ENCODE assay signal across 9 mouse cellular contexts in the genomic region with DNA sequence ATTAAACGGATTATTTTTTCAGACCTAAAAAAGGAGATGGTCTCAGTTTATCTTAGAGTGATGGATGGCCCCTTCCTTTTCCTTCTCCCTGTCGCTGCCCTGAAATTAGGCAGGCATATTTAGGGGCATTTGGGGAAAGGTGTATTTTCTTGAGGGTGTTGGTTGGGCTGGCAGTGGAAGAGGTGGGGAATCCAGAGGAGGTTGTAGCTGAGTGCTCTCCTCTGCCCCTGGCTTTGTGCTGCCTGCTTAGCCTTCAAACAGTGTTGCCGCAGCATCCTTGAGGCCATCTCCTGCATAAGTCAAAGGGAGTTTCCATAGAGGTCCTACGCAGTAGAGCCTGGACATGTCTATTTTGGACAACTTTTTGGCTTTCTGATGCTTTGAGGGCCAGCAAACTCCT. TPM values are rescaled to one million over a fixed set of nuclear protein-coding genes. Genes with fewer than 3 reads are reported as not detected.
DNase-seq lines count a peak whose midpoint lies in the region; ATAC-seq and TF ChIP-seq lines count a peak whose summit lies in the region.
"Had no signal": no experiment of that assay in that cellular context is flagged by ENCODE, and none has a peak within 500 bp of the region (broad histone marks: within the 10 kb centered on the region; RNA-seq: fewer than 3 reads in every experiment).

No protein-coding gene starts in this region.

- no peak for ATAC-seq in forebrain, embryonic 15.5 days (replicated peaks)
- no peak for ATAC-seq in forebrain, embryonic 12.5 days (ENCODE audit: low FRiP score)
- no peak for ATAC-seq in kidney, embryonic 14.5 days (ENCODE audit: low FRiP score, low TSS enrichment)
- no peak for ATAC-seq in limb, embryonic 14.5 days (ENCODE audit: low FRiP score, low read depth)
- ATAC-seq in granulocyte monocyte progenitor cell, adult 5-6 weeks (replicated peaks; ENCODE audit: poor library complexity, severe bottlenecking), result no peak

- no peak overlapping the region for H3K4me3 ChIP-seq in forebrain, embryonic 15.5 days
- H3K4me3 ChIP-seq in forebrain, embryonic 12.5 days (replicated peaks), result no peak overlapping the region
- no peak overlapping the region for H3K4me3 ChIP-seq in kidney, embryonic 14.5 days (ENCODE audit: low read length)
- no peak overlapping the region for H3K4me3 ChIP-seq in embryonic facial prominence, embryonic 10.5 days
- H3K4me3 ChIP-seq in limb, embryonic 14.5 days (replicated peaks; ENCODE audit: low read length), result no peak overlapping the region
- H3K4me3 ChIP-seq: midbrain, embryonic 10.5 days had no signal

- H3K27ac ChIP-seq in forebrain, embryonic 15.5 days (replicated peaks), result 0 out of 2 replicates have a peak overlapping the region, but pooled peaks have one; percentile 27
- H3K27ac ChIP-seq in forebrain, embryonic 12.5 days, result no peak overlapping the region
- peak overlapping the region; percentile 0; the same call in 1 of the 2 replicates for H3K27ac ChIP-seq in kidney, embryonic 14.5 days (ENCODE audit: low read depth, low read length)
- H3K27ac ChIP-seq in embryonic facial prominence, embryonic 10.5 days (replicated peaks), result peak overlapping the region; percentile 69; the same call in 1 of the 2 replicates
- H3K27ac ChIP-seq in limb, embryonic 14.5 days (replicated peaks; ENCODE audit: low read depth, low read length), result 0 out of 2 replicates have a peak overlapping the region, but pooled peaks have one; percentile 34
- H3K27ac ChIP-seq: midbrain, embryonic 10.5 days had no signal

- no peak for DNase-seq in kidney, adult 8-10 months
- DNase-seq in embryonic facial prominence, embryonic 10.5 days (ENCODE audit: low spot score), result no peak
- DNase-seq in limb, embryonic 14.5 days (ENCODE audit: low spot score), result no peak
- no peak for DNase-seq in thymus, postnatal 36 days

- H3K36me3 ChIP-seq in forebrain, embryonic 15.5 days, result 0 out of 2 replicates have a peak, but pooled peaks cover 7% of the 10 kb centered on the region
- H3K36me3 ChIP-seq in forebrain, embryonic 12.5 days (replicated peaks), result peaks cover 9% of the 10 kb centered on the region
- peaks cover 40% of the 10 kb centered on the region; the same call in 1 of the 2 replicates for H3K36me3 ChIP-seq in kidney, embryonic 14.5 days (ENCODE audit: control insufficient read depth, insufficient read depth, low read length)
- peaks cover 62% of the 10 kb centered on the region for H3K36me3 ChIP-seq in embryonic facial prominence, embryonic 10.5 days (replicated peaks)
- peaks cover 60% of the 10 kb centered on the region for H3K36me3 ChIP-seq in limb, embryonic 14.5 days (ENCODE audit: control insufficient read depth, insufficient read depth, low read length)

- H3K4me1 ChIP-seq in forebrain, embryonic 15.5 days, result peaks cover 16% of the 10 kb centered on the region
- H3K4me1 ChIP-seq in forebrain, embryonic 12.5 days, result peaks cover 22% of the 10 kb centered on the region
- H3K4me1 ChIP-seq in kidney, embryonic 14.5 days (ENCODE audit: control insufficient read depth, insufficient read depth, low read length), result peaks cover 15% of the 10 kb centered on the region
- H3K4me1 ChIP-seq in embryonic facial prominence, embryonic 10.5 days, result peaks cover 47% of the 10 kb centered on the region
- peaks cover 24% of the 10 kb centered on the region for H3K4me1 ChIP-seq in limb, embryonic 14.5 days (ENCODE audit: control insufficient read depth, insufficient read depth, low read length)

- H3K9ac ChIP-seq in forebrain, embryonic 15.5 days (replicated peaks), result no peak overlapping the region
- H3K9ac ChIP-seq in forebrain, embryonic 12.5 days, result no peak overlapping the region
- no peak overlapping the region for H3K9ac ChIP-seq in kidney, embryonic 14.5 days (ENCODE audit: low read depth, low read length)
- H3K9ac ChIP-seq in limb, embryonic 14.5 days (ENCODE audit: low read depth, low read length, severe bottlenecking), result no peak overlapping the region

- no peak overlapping the region for H3K4me2 ChIP-seq in forebrain, embryonic 15.5 days (replicated peaks)
- H3K4me2 ChIP-seq in forebrain, embryonic 12.5 days, result no peak overlapping the region
- no peak overlapping the region for H3K4me2 ChIP-seq in kidney, embryonic 14.5 days (replicated peaks; ENCODE audit: low read depth, low read length)
- H3K4me2 ChIP-seq in limb, embryonic 14.5 days (replicated peaks; ENCODE audit: low read depth, low read length, severe bottlenecking), result no peak overlapping the region

- 94% methylated on average over 4 of the region's 4 CpGs for WGBS in forebrain, embryonic 15.5 days
- WGBS in forebrain, embryonic 12.5 days, result 83% methylated on average over 4 of the region's 4 CpGs
- 81% methylated on average over 4 of the region's 4 CpGs for WGBS in kidney, embryonic 14.5 days
- WGBS in embryonic facial prominence, embryonic 10.5 days, result 81% methylated on average over 4 of the region's 4 CpGs
- WGBS in limb, embryonic 14.5 days, result 86% methylated on average over 4 of the region's 4 CpGs

- no peaks in the 10 kb centered on the region for H3K27me3 ChIP-seq in forebrain, embryonic 15.5 days
- peaks cover 14% of the 10 kb centered on the region for H3K27me3 ChIP-seq in forebrain, embryonic 12.5 days
- H3K27me3 ChIP-seq in kidney, embryonic 14.5 days (ENCODE audit: control insufficient read depth, insufficient read depth, low read length), result no peaks in the 10 kb centered on the region
- H3K27me3 ChIP-seq in embryonic facial prominence, embryonic 10.5 days (replicated peaks; ENCODE audit: low read depth, poor library complexity, severe bottlenecking), result peaks cover 12% of the 10 kb centered on the region
- no peaks in the 10 kb centered on the region for H3K27me3 ChIP-seq in limb, embryonic 14.5 days (ENCODE audit: control insufficient read depth, insufficient read depth, low read length)

- no peaks in the 10 kb centered on the region for H3K9me3 ChIP-seq in forebrain, embryonic 15.5 days
- no peaks in the 10 kb centered on the region for H3K9me3 ChIP-seq in forebrain, embryonic 12.5 days
- H3K9me3 ChIP-seq in kidney, embryonic 14.5 days (ENCODE audit: control insufficient read depth, low read length), result no peaks in the 10 kb centered on the region
- no peaks in the 10 kb centered on the region for H3K9me3 ChIP-seq in embryonic facial prominence, embryonic 10.5 days
- H3K9me3 ChIP-seq in limb, embryonic 14.5 days (ENCODE audit: control insufficient read depth, low read length), result no peaks in the 10 kb centered on the region
- H3K9me3 ChIP-seq: midbrain, embryonic 10.5 days had no signal

- TF ChIP-seq POLR2A in limb, embryonic 14.5 days (IDR thresholded peaks at IDR 0.05; ENCODE audit: borderline replicate concordance, extremely low read depth, insufficient read depth, insufficient read length), result no peak

RNA-seq across cellular contexts. Expression of a gene that starts 9.9 kb away (rescaled TPM):
- 11.7 and 12.6 TPM in 2 replicates for polyA plus RNA-seq in forebrain, embryonic 15.5 days (2015; fragmentation: Nextera tagmentation; extraction: Ambion mirVana)
- polyA plus RNA-seq in forebrain, embryonic 12.5 days (2016; fragmentation: Nextera tagmentation; extraction: Ambion mirVana), result 11.3 and 13.3 TPM in 2 replicates
- polyA plus RNA-seq in kidney, embryonic 14.5 days (2014; fragmentation: Nextera tagmentation; extraction: Ambion mirVana), result 14.5 and 15.7 TPM in 2 replicates
- polyA plus RNA-seq in embryonic facial prominence, embryonic 10.5 days (2016; fragmentation: Nextera tagmentation; extraction: Ambion mirVana), result 11.2 and 11.9 TPM in 2 replicates
- 17.9 and 23.2 TPM in 2 replicates for polyA plus RNA-seq in limb, embryonic 14.5 days (2012; rRNA removed)
- polyA plus RNA-seq in limb, embryonic 14.5 days (2014; fragmentation: Nextera tagmentation; extraction: Ambion mirVana), result 11.8 and 12.5 TPM in 2 replicates
- total RNA-seq in granulocyte monocyte progenitor cell, adult 5-6 weeks (2014; fragmentation: Nextera tagmentation), result 2.0 and 9.5 TPM in 2 replicates
- total RNA-seq in granulocyte monocyte progenitor cell, adult 5-6 weeks (2017), result 2.4 TPM in 1 of 2 replicates, not detected in the other

RNA-seq across cellular contexts. Expression of a gene that starts 11.0 kb away (rescaled TPM):
- 230 and 251 TPM in 2 replicates for polyA plus RNA-seq in forebrain, embryonic 15.5 days (2015; fragmentation: Nextera tagmentation; extraction: Ambion mirVana)
- polyA plus RNA-seq in forebrain, embryonic 12.5 days (2016; fragmentation: Nextera tagmentation; extraction: Ambion mirVana), result 183 and 188 TPM in 2 replicates
- 219 and 258 TPM in 2 replicates for polyA plus RNA-seq in kidney, embryonic 14.5 days (2014; fragmentation: Nextera tagmentation; extraction: Ambion mirVana)
- 185 and 186 TPM in 2 replicates for polyA plus RNA-seq in embryonic facial prominence, embryonic 10.5 days (2016; fragmentation: Nextera tagmentation; extraction: Ambion mirVana)
- polyA plus RNA-seq in limb, embryonic 14.5 days (2012; rRNA removed), result 211 and 285 TPM in 2 replicates
- 242 and 262 TPM in 2 replicates for polyA plus RNA-seq in limb, embryonic 14.5 days (2014; fragmentation: Nextera tagmentation; extraction: Ambion mirVana)
- total RNA-seq in granulocyte monocyte progenitor cell, adult 5-6 weeks (2014; fragmentation: Nextera tagmentation), result 124 and 140 TPM in 2 replicates
- 71.3 and 86.4 TPM in 2 replicates for total RNA-seq in granulocyte monocyte progenitor cell, adult 5-6 weeks (2017)

RNA-seq across cellular contexts. Expression of a gene that starts 12.0 kb away (rescaled TPM):
- 125 and 142 TPM in 2 replicates for polyA plus RNA-seq in forebrain, embryonic 15.5 days (2015; fragmentation: Nextera tagmentation; extraction: Ambion mirVana)
- polyA plus RNA-seq in forebrain, embryonic 12.5 days (2016; fragmentation: Nextera tagmentation; extraction: Ambion mirVana), result 129 and 160 TPM in 2 replicates
- 479 and 521 TPM in 2 replicates for polyA plus RNA-seq in kidney, embryonic 14.5 days (2014; fragmentation: Nextera tagmentation; extraction: Ambion mirVana)
- 274 and 319 TPM in 2 replicates for polyA plus RNA-seq in embryonic facial prominence, embryonic 10.5 days (2016; fragmentation: Nextera tagmentation; extraction: Ambion mirVana)
- polyA plus RNA-seq in limb, embryonic 14.5 days (2012; rRNA removed), result 346 and 448 TPM in 2 replicates
- 942 and 957 TPM in 2 replicates for polyA plus RNA-seq in limb, embryonic 14.5 days (2014; fragmentation: Nextera tagmentation; extraction: Ambion mirVana)
- total RNA-seq in granulocyte monocyte progenitor cell, adult 5-6 weeks (2014; fragmentation: Nextera tagmentation), result 139 and 203 TPM in 2 replicates
- total RNA-seq in granulocyte monocyte progenitor cell, adult 5-6 weeks (2017), result 123 and 185 TPM in 2 replicates

RNA-seq across cellular contexts. Expression of a gene that starts 20.8 kb away (rescaled TPM):
- 2.1 TPM in 2 replicates for polyA plus RNA-seq in forebrain, embryonic 15.5 days (2015; fragmentation: Nextera tagmentation; extraction: Ambion mirVana)
- 0.46 and 0.73 TPM in 2 replicates for polyA plus RNA-seq in forebrain, embryonic 12.5 days (2016; fragmentation: Nextera tagmentation; extraction: Ambion mirVana)
- 0.77 and 1.3 TPM in 2 replicates for polyA plus RNA-seq in kidney, embryonic 14.5 days (2014; fragmentation: Nextera tagmentation; extraction: Ambion mirVana)
- 1.8 and 2.7 TPM in 2 replicates for polyA plus RNA-seq in embryonic facial prominence, embryonic 10.5 days (2016; fragmentation: Nextera tagmentation; extraction: Ambion mirVana)
- 22.3 and 24.1 TPM in 2 replicates for polyA plus RNA-seq in limb, embryonic 14.5 days (2012; rRNA removed)
- polyA plus RNA-seq in limb, embryonic 14.5 days (2014; fragmentation: Nextera tagmentation; extraction: Ambion mirVana), result 7.0 and 11.5 TPM in 2 replicates
- not detected in 2 replicates for total RNA-seq in granulocyte monocyte progenitor cell, adult 5-6 weeks (2014; fragmentation: Nextera tagmentation)
- not detected in 2 replicates for total RNA-seq in granulocyte monocyte progenitor cell, adult 5-6 weeks (2017)

RNA-seq across cellular contexts. Expression of a gene that starts 21.3 kb away (rescaled TPM):
- 7.5 and 8.7 TPM in 2 replicates for polyA plus RNA-seq in forebrain, embryonic 15.5 days (2015; fragmentation: Nextera tagmentation; extraction: Ambion mirVana)
- polyA plus RNA-seq in forebrain, embryonic 12.5 days (2016; fragmentation: Nextera tagmentation; extraction: Ambion mirVana), result 9.3 and 9.6 TPM in 2 replicates
- 7.2 and 8.7 TPM in 2 replicates for polyA plus RNA-seq in kidney, embryonic 14.5 days (2014; fragmentation: Nextera tagmentation; extraction: Ambion mirVana)
- 11.8 and 12.0 TPM in 2 replicates for polyA plus RNA-seq in embryonic facial prominence, embryonic 10.5 days (2016; fragmentation: Nextera tagmentation; extraction: Ambion mirVana)
- 10.8 and 11.8 TPM in 2 replicates for polyA plus RNA-seq in limb, embryonic 14.5 days (2012; rRNA removed)
- 6.3 and 9.2 TPM in 2 replicates for polyA plus RNA-seq in limb, embryonic 14.5 days (2014; fragmentation: Nextera tagmentation; extraction: Ambion mirVana)
- total RNA-seq in granulocyte monocyte progenitor cell, adult 5-6 weeks (2014; fragmentation: Nextera tagmentation), result 0.21 TPM in 1 of 2 replicates, not detected in the other
- 0.15 TPM in 1 of 2 replicates, not detected in the other for total RNA-seq in granulocyte monocyte progenitor cell, adult 5-6 weeks (2017)
